Mouse (Mus musculus): ENCODE data around the gene Rnf212b.

Rnf212b gene

DNA sequence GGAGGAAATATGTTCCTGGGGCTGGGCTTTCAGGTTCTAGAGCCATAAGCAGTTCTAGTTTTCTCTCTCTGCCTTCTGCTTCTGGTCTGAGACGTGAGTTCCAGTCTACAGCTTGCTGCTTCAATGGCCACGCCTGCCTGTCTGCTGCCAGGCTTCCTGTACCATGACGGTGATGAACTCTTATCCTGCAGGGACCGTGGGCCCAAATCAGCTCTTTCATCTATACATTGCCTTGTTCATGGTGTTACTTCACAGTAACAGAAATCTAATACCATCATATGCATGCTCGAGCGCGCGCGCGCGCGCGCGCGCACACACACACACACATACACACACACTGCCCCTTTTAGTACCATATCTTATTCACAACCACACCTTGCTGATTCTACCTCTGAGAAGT lies 17.2 kb upstream of the Rnf212b start:
- no peak for DNase-seq (ENCODE audit: low spot score)

DNA sequence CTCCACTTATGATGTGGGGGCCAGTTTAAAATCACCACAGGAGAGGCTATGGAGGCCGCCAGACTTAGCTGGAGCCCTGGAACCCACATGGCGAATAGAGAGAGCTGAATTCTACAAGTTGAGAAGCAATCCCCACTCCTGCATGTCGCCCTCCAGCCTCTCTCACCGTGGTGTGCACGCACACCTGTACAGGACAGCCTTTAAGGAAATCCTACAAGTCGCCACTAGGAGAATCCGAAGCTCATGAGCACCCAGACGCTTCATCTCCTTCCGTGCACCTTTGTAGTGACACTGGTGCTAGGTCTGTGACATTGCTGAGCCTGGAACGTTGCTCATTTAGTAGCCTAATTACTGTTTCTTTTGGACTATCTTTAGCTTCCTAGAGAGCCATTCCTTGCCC lies 14.3 kb upstream of the Rnf212b start:
- DNase-seq (ENCODE audit: low spot score), result no peak

DNA sequence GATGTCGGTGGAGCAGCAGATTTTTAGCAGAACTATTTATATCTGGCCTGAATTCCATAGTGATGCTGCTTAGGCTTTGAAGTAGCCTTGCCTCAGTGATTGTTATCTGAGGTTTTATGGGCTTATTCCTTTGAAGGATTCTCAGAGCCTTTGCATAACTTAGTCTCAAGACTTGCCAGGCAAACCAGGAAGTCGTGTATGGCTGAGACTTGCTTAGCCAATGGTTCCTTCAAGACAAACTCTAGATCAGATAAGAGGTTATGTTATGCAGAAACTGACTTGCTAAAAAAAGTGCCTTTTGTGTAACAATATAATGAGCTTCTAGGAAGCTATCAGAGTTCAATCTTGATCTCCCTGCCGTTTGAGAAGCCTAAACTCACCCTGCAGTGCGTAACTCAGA lies 11.5 kb upstream of the Rnf212b start:
- no peak for DNase-seq (ENCODE audit: low spot score)

DNA sequence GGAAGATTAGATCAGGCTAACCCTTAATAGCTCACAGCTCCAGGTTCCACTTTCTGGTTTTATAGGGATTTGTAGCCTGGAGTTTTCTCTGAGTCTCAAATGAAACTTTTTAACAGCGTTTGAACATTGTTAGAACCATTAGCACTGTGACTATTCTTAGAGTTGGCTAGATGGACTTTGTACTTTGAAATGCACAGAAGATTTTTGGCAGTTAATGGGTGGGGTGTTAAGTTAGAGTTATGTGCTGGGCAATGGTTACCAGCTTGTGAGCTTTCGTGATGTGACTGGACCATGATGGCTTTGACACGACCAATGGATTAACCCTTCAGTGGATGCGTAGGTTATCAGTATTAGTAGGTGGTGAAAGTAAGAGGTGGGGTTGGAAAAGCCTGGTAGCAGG lies 7.8 kb upstream of the Rnf212b start:
- DNase-seq (ENCODE audit: low spot score), result no peak

DNA sequence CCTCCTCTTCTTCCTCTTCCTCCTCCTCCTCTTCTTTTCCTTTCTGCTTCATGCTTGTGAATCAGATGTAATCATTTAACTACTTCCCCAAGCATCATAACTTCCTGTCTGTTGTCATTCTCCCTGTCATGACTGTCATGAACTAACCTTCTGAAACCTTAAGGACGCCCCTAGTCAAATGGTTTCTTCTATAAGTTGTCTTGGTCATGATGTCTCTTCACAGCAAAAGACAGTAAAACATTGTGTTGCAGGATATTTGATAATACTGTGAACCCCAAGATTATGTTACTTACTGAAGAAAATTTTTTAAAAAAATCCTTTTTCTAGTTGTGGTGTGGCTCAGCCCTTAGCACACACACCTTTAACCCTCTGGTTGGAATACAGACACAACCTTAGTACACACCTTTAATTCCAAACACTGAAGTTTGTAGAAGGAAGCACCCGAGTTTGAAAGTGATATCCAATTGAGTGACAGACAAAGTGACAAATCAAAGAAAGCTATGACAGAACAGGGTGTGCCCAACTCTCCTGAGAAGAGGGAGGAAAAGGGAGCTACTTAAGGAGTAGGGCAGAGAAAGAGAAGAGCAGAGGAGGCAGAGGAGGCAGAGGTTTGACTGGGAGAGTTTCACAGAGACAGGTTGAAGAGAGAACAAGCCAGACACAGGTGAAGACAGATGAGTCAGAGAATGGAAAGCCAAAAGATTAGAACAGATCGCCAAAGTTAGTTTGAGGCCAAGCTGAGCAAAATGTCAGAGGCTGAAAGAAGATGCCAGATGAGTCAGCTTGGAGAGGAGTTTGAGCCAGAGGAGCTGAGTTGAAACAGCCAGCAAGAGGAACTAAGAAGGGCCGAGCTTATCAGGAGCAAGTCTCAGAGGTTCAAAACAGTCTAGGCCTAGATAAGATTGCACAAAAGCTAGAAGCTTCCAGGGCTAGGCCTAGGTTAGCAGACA lies 4.9 kb upstream of the Rnf212b start:
- DNase-seq (ENCODE audit: low spot score), result peak; percentile 2

DNA sequence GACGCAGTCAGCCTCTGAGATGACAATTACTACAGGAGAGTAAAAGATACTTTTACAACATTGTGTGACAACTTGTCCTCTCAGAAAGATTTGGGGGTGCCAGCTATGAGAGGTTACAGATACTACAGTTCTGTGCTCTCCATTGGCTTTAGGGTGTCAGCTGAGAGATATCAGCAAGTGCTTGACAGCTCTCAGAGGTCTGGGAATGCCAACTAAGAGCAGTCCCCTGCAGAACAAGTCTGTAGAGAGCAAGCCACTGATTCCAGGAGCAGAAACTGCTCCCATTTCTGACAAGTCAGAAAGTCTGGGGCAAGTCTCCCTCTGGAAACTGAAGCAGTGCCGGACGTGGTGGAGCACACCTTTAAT lies 4.3 kb upstream of the Rnf212b start:
- DNase-seq (ENCODE audit: low spot score), result no peak

DNA sequence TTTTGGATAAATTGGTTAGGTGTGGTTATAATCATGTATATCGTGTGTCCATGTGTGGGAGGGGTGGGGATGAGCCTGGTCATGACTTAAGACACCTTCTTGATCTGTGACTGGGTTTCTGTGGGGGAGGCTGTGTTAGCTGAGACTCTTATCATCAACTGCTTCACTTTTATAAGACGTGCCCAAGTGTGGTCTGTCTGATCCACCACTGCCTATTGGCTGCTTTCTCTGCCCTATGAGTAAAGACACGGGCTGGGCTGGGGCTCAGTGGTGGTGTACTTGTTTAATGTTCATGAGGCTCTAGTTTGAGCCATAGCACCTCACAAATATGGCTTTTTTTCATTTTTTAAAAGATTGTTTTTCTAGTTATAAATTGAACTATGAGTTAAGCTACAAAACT lies 1.8 kb downstream of the Rnf212b start:
- DNase-seq (ENCODE audit: low spot score), result no peak

DNA sequence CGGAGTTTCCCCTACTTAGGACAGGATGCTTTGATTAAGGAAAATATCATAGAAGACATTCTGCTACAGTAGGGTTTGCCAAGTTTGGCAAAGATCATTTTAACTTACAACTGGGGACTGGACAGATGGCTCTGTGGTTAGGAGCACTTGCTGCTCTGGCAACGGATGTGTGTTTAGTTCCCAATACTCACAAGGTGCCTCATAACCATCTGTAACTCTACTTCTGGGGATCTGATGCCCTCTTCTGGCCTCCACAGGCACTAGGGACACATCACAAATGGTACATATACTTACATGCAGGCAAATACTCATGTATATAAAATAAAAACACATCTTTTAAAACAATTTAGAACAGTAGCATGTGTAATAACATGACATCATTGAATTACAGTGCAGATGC lies 3.9 kb downstream of the Rnf212b start:
- peak; percentile 12 for DNase-seq (ENCODE audit: low spot score)

DNA sequence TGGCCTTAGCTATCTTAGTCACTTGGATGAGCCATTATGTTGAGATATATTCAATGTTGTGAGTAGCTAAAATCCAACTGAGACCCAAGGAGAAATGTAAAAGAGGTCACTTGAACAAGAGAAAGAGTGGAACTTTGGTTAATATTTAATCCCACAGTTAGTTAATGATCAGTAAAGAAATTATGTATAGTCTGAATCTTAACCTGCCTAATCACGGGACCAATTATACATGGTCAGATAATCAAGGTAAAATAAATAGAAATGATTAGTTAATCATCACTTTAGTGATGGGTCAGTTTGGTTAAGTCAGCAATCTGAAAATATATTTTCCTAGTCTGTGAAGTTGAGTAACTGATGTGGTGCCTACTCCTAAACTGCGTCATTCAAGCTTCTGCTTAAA lies 8.4 kb downstream of the Rnf212b start:
- no peak for DNase-seq (ENCODE audit: low spot score)

DNA sequence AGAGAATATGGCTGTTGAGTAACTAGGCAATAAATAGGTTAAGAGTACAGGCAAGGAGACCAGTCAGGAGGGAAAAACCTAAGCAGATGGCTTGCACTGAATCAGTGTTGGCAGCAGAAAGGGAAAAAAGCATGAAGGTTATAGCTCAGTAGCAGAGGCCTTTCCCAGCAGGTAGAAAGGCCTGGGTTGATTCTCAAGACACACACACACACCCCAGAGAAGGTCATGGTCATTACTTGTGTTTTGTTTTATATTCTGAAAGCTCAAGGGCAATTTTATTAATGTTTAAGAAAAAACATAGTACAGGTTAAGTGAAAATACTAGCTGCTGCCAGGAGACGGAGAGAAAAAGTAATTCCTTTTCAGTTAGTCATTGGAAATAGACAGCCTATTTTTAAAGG lies 9.8 kb downstream of the Rnf212b start:
- DNase-seq (ENCODE audit: low spot score), result no peak

DNA sequence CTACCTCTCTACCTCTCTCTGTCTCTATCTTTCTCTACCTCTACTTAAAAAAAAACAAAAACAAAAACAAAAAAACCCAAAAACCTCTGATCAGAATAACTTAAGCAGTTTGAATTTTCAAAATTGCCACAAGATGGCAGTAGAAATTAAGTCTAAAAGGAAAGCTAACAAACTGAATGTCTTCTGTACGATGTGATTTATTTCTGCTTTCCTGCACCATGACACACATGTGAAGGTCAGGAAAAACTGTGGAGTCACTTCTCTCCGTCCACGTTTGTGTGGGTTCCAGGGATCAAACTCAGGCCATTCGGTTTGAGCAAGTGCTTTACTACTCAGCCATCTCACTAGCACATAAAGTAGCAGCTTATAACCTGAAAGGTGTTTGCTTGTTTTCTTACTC lies 29.5 kb downstream of the Rnf212b start:
- peak; percentile 56 for DNase-seq (ENCODE audit: low spot score)

DNA sequence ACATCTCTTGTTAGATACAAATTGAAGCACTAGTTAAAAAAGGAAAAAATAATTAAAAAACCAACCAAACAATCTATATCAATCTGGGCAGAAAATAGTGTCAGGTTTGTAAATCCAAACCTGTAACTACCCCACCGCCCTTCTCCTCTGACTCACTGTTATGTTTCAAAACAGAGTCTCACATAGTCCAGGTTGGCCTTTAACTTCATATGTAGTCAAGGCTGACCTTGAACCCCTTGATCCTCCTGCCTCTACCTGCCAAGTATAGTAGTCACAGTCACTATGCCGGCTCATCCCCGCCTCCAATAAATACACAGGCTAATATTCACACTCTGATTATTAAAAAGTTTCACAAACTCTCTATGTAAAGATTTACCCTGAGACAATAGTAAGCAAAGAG lies 41.8 kb downstream of the Rnf212b start:
- DNase-seq (ENCODE audit: low spot score), result no peak

DNA sequence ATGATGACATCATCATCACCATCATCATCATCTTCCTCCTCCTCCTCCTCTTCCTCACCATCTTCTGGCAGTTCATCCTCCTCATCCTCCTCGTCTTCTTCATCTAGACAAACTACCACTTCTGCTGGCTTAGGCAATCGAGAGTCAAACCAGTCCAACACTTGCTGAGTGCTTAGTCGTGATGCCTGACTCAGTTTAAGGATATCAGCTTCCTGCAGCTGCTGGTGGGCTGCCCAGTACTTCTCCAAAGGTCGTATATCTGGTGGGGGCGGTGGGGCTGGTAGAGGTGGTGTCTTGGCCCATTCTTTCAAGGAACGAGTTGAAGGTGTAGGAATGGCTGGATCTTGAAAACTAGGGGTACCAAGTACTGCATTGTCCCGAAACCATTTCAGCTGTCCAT lies 42.8 kb downstream of the Rnf212b start:
- no peak for DNase-seq (ENCODE audit: low spot score)

DNA sequence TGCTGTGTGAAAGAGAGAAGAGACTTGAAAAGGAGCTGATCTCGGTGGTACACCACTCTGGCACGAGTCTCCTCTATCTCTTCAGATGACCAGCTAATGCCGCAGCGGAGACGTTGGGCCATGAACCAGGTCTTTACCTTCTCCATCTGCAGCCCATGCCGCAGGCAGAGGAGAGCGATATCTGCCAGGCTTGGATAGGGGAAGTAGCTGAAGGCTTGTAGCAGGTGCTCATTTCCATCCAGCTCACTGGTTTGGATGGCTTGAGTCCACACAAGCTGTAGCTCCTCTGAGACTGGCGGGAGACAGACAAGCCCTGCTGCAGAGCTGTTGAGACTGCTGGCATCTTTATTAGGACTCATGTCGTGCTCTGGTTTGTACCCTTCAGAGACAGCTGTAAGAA lies 44.0 kb downstream of the Rnf212b start:
- DNase-seq (ENCODE audit: low spot score), result no peak

DNA sequence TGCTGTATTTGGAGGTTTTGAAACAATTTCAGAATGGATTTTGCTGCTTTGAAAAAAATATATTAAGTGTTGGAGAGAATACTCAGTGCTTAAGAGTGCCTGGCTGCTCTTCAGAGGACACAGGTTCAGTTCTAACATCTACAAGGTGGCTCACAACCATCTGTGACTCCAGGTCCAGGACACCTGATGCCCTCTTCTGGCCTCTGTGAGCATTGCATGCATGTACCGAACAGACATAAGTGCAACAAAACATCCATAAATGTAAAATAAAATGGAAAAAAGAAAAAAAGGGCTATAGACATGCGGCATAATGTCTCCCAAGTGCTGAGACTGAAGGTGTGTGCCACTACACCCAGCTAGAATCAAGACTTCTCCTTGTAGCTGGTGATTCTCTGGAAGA lies 46.6 kb downstream of the Rnf212b start:
- peak; percentile 55 for DNase-seq (ENCODE audit: low spot score)

DNA sequence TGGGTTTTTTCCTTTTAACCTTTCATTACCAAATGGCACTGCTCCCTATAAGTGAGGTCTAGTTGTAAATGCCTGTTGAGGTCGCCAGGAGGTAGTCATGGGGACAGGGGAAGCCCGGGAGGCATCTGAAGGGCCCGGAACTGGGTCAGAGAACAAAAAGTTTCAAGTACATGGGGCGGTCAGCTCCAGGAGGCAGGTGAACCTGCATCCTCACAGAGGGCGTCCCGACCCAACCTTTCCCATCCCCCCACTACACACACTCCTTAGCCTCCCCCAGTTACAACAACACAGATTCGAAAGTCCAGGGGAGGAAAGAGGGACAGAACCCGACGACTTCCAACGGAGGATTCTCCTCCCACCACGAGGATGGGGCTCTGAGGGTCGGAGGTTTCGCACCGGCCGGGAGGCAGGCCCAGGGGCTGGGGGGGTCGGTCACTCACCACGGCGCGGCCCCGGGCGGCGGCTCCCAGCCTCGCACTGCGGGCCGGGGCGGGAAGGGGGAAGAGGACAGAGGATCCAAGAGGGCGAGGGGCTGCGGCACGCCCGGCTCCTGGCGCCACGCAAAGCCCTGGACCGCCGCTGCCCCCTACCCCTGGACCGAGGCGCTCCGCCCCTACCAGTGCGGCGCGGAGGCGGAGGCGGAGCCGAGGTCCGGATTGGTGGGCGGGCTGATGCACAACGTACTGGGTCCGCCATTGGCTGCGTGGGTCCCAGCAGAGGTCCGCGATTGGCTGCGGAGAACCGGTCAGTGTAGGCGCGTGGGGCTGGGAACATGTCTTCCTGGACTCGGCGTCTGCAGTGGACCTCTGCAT lies 49.8 kb downstream of the Rnf212b start:
- peak; percentile 81 for DNase-seq (ENCODE audit: low spot score)

DNA sequence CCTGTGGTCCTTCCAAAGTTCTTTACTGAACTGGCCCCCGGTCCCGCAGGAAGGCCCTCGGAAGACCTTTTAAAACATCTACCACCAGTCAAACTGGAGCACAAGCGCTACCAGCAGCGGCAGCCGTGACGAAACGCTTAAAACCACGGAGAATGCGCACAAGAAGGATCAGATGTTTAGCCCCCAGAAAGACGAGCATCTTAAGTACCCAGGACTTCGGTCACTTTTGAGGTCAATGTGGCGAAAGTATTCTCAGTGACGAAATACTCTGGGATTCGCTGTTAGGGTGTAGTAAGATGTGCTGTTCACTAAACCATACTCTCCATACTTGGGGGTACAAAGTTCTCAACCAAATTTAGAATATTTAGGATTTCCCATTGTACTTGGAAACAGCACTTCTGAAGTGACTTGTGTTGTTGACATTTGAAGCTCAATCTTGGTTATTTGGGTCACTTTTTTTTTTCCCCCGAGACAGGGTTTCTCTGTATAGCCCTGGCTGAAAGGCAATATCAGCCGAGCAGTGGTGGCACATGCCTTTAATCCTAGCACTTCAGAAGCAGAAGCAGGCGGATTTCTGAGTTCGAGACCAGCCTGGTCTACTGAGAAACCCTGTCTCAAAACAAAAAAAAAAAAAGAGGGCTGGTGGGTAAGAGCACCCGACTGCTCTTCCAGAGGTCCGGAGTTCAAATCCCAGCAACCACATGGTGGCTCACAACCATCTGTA lies 50.5 kb downstream of the Rnf212b start:
- DNase-seq (ENCODE audit: low spot score), result peak; percentile 19

DNA sequence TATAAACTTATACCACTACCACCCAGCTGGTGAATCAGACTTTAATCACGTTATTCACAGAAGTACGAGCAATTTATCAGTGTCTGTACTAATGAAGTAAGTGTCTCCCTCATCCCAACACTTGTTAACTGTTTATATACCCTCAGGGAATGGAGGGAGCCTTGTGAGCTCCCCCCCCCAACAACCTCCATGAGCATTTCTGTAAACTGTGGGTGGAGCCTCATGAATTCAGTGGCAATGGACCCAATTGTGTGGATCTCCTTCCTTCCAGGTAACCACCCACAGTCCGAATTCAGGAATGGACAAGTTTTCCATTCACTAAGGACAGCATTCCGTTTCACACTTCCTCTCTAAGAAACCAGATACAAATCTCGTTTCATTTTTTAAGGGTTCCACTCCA lies 51.7 kb downstream of the Rnf212b start:
- DNase-seq (ENCODE audit: low spot score), result no peak

DNA sequence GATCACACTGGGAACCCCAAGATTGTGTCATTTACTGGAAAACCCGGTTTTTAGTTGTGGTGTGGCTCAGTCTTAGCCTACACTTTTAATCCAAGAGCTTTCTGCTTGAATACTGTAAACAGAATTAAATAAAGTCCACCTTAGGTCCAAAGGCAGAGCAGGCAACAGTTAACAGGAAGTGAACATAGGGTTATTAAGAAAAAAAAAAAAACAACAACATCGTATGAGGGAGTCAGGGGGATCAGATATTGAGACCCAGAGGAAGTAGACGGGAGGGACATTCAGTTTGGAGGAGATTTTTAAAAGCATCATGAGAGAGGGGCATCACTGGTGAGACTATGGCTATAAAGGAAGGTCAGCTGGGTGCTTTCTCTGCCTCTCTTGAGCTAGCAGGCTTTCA lies 52.3 kb downstream of the Rnf212b start:
- no peak for DNase-seq (ENCODE audit: low spot score)

DNA sequence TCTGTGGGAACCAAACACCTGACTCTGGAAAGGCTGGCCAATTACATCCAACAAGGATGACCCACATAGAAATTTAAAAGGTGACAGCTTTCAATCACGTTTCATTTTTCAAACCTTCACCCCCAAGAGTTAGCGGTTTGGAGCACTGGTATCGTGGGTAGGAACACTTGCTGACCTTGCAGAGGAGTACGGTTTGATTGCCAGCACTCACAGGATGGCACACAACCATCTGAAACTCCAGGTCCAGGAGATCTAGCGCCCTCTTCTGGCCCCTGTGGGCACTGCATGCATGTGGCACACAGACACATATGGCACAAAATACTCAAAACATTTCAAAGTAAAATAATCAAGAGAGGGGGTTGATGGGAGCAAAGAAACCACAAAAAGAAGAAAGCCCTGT lies 53.0 kb downstream of the Rnf212b start:
- DNase-seq (ENCODE audit: low spot score), result no peak

DNA sequence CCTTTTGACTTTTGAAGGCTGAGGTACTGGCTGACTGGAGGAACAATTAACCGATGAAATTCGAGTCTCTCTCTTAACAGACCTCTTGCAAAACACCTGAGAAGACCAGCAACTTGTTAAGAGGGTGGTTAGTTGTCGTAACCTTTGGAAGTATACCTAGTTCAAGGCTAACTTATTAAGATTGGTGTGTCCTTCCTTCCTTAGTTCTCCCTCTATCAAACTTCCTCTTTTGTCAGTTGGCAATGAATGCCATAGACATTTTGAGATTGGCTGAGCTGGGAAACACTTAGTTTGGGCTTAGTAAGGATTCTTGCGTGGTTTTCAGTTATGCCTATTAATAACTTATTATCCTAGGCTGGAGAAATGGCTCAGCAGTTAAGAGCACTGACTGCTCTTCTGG lies 54.1 kb downstream of the Rnf212b start:
- no peak for DNase-seq (ENCODE audit: low spot score)

DNA sequence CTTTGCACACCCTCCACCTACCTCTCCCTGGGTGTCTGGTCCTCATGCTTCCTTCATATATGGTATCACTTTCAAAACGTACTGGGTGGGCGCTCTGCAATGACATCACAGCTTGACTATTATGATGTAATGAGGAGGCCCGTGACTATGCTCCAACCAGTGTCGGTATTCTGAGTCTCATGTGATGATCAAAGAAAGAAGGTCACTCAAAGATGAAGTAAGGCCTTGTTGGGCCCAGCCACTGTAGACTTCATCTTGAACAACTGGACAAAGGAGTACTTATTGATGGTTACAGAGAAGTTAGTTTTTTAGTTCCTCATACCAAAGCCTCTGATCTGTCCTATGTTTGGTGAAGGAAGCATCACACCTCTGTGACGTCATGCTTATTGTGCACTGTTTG lies 56.9 kb downstream of the Rnf212b start, which contains the start of gene Homez:
Gene Homez (minus strand): TSS at position 101 of the 400 bp plus-strand sequence.
- no peak for DNase-seq (ENCODE audit: low spot score)

DNA sequence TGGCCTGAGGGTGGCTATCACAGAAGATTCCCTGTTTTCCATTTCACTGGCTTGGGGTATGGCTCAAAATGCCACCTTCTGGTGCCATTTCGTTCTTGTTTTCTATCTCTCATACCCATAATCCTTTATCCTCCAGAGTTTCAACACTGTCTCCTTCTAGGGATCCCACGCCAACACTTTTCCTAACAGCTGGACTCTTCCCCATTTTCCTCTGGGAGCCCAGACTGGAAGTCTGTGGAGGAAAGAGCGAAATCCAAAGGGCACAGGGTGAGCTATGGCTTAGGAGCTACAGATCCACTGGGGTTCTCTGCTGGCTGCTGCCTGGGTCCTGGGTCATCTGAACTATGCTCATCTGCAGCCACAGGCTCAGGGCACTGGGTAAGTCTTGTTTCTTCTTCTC lies 60.2 kb downstream of the Rnf212b start:
- peak; percentile 55 for DNase-seq (ENCODE audit: low spot score)
